ENCODE assay signal across 14 mouse cellular contexts in the genomic region with DNA sequence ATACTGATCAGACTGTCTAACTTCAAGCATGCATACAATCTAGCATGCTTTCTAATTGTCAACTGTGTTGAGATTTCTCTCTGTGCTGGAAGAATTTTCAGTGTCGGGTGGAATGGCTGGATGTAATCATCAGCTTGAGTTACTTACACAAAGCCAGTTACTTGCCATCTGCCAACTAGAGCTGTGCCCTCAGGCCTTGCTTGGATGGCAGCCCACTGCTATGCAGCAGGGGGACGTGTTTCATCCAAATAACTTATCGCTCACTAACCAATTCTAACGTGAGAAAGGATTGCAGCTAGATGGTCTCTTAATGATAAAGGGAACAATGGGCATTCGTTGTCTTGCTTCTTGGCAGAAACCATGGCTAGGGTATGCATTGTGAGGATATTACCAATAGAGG.
DNase-seq lines count a peak whose midpoint lies in the region; ATAC-seq and TF ChIP-seq lines count a peak whose summit lies in the region.
"Had no signal": no experiment of that assay in that cellular context is flagged by ENCODE, and none has a peak within 500 bp of the region (broad histone marks: within the 10 kb centered on the region; RNA-seq: fewer than 3 reads in every experiment).

No protein-coding gene starts in this region.

- peak; percentile 51 for DNase-seq in adrenal gland, postnatal 14 days
- no peak for DNase-seq in adrenal gland, adult 8-10 months
- peak; percentile 16 for DNase-seq in kidney, adult 18-20 months
- DNase-seq in kidney, postnatal 10 days = no peak
- DNase-seq in Patski (ENCODE audit: low read depth, low spot score) = no peak
- peak; percentile 47 to 52 for DNase-seq in cerebellum, postnatal 36 days
- no peak for DNase-seq in T-cell, adult 2 months (ENCODE audit: low spot score)
- no peak for DNase-seq in gastrocnemius, adult 2 months
- DNase-seq: gastrocnemius, postnatal 36 days; lung, postnatal 10 days had no signal

- no peak overlapping the region for H3K27ac ChIP-seq in gastrocnemius, adult 2 months
- H3K27ac ChIP-seq: layer of hippocampus, adult 2 months; liver, embryonic 12.5 days; midbrain, embryonic 13.5 days had no signal

- CTCF ChIA-PET in Patski (lab: Charles Lee) = no interaction called here

- POLR2A ChIA-PET in Patski (lab: Charles Lee) = interaction anchor here (0.6 kb wide), 1 partner anchor 1083 kb away, joined by 3 read pairs; no protein-coding TSS in a partner anchor

- H3K4me3 ChIP-seq in gastrocnemius, adult 2 months = no peak overlapping the region
- H3K4me3 ChIP-seq: layer of hippocampus, adult 2 months; liver, embryonic 12.5 days; midbrain, embryonic 13.5 days had no signal

- intact Hi-C loops in gastrocnemius, adult 2 months (cut with DNase I) = no loop called here

- H3K27me3 ChIP-seq in Patski = no peaks in the 10 kb centered on the region
- H3K27me3 ChIP-seq: liver, embryonic 12.5 days; midbrain, embryonic 13.5 days had no signal

- no peak for TF ChIP-seq CTCF in Patski (IDR thresholded peaks at IDR 0.05)
- no peak for TF ChIP-seq CTCF in gastrocnemius, adult 2 months (IDR thresholded peaks at IDR 0.05)

- in situ Hi-C loops in Patski (cut with MboI; ENCODE audit: low pct_unique_long_range_greater_than_20kb) = no loop called here

- peak; percentile 55 for ATAC-seq in Patski
- ATAC-seq: intestine, postnatal 0 days; liver, embryonic 12.5 days; midbrain, embryonic 13.5 days had no signal

Comparison
In these comparisons a context has a peak if more than half of its experiments do, and no peak if none do; other contexts are left out.
1. DNase-seq: peak in adrenal gland, postnatal 14 days (single experiment), kidney, adult 18-20 months (single experiment) and cerebellum, postnatal 36 days (2 of 2); none in adrenal gland, adult 8-10 months (single experiment), kidney, postnatal 10 days (single experiment), Patski (single experiment), T-cell, adult 2 months (single experiment) and gastrocnemius, adult 2 months (single experiment).